11 mouse cellular contexts compared by ENCODE assay signal in the genomic region with DNA sequence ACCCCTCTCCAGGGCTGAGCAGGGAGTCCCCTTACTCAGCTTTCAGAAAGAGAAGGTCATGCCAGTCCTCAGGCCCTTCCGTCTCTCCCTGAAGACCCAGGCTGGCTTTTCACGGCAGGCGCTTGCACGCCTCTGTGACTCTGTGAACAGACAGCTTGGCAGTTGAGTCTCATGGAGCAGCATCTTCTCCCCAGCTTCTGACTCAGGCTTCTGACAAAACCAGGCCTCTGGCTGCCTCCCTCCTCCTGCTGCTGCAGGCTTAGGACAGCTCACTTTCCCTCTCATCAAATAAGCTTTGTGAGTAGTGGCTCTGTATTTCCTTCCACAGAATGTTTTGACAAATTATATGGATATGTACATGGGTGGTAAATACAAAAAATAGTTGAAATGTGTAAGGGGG.
DNase-seq lines count a peak whose midpoint lies in the region; ATAC-seq and TF ChIP-seq lines count a peak whose summit lies in the region.
"Had no signal": no experiment of that assay in that cellular context is flagged by ENCODE, and none has a peak within 500 bp of the region (broad histone marks: within the 10 kb centered on the region; RNA-seq: fewer than 3 reads in every experiment).

No protein-coding gene starts in this region.

- H3K4me1 ChIP-seq in forebrain, embryonic 10.5 days: peaks cover 40% of the 10 kb centered on the region
- no peaks in the 10 kb centered on the region for H3K4me1 ChIP-seq in forebrain, postnatal 0 days (ENCODE audit: insufficient read depth)
- H3K4me1 ChIP-seq in limb, embryonic 13.5 days: peaks cover 36% of the 10 kb centered on the region
- no peaks in the 10 kb centered on the region for H3K4me1 ChIP-seq in cerebellum, adult 2 months (ENCODE audit: control insufficient read depth, insufficient read depth, low read length)
- H3K4me1 ChIP-seq: heart, embryonic 12.5 days had no signal

- H3K4me2 ChIP-seq in forebrain, postnatal 0 days (ENCODE audit: low read depth): no peak overlapping the region
- H3K4me2 ChIP-seq in limb, embryonic 13.5 days (replicated peaks): no peak overlapping the region
- H3K4me2 ChIP-seq: heart, embryonic 12.5 days had no signal

- no peak overlapping the region for H3K4me3 ChIP-seq in forebrain, embryonic 10.5 days
- no peak overlapping the region for H3K4me3 ChIP-seq in forebrain, postnatal 0 days (ENCODE audit: low read depth, low read length)
- no peak overlapping the region for H3K4me3 ChIP-seq in layer of hippocampus, adult 2 months
- no peak overlapping the region for H3K4me3 ChIP-seq in limb, embryonic 13.5 days
- H3K4me3 ChIP-seq in cerebellum, adult 2 months (replicated peaks; ENCODE audit: insufficient read depth, low read depth, low read length): no peak overlapping the region
- H3K4me3 ChIP-seq: heart, embryonic 12.5 days had no signal

- no peaks in the 10 kb centered on the region for H3K9me3 ChIP-seq in forebrain, embryonic 10.5 days
- H3K9me3 ChIP-seq in forebrain, postnatal 0 days (ENCODE audit: low read length): no peaks in the 10 kb centered on the region
- H3K9me3 ChIP-seq in limb, embryonic 13.5 days: no peaks in the 10 kb centered on the region
- H3K9me3 ChIP-seq: G1E; heart, embryonic 12.5 days had no signal

- peak overlapping the region; percentile 77 for H3K27ac ChIP-seq in forebrain, embryonic 10.5 days
- H3K27ac ChIP-seq in forebrain, postnatal 0 days (ENCODE audit: low read depth, low read length): no peak overlapping the region
- peak overlapping the region; percentile 85 for H3K27ac ChIP-seq in layer of hippocampus, adult 2 months
- H3K27ac ChIP-seq in limb, embryonic 13.5 days: peak overlapping the region; percentile 66
- no peak overlapping the region for H3K27ac ChIP-seq in cerebellum, adult 2 months (ENCODE audit: insufficient read depth, low read length)

- WGBS in forebrain, embryonic 10.5 days: 69% methylated on average over 4 of the region's 4 CpGs
- WGBS in forebrain, postnatal 0 days: 57% methylated on average over 4 of the region's 4 CpGs
- 81% methylated on average over 4 of the region's 4 CpGs for WGBS in limb, embryonic 13.5 days
- WGBS in cerebellum, adult 2 months: 50% methylated on average over 4 of the region's 4 CpGs

- TF ChIP-seq POLR2A in cerebellum, adult 2 months (IDR thresholded peaks at IDR 0.05; ENCODE audit: borderline replicate concordance, insufficient read depth, low read length): no peak

- no peak for TF ChIP-seq CTCF in forebrain, postnatal 0 days (IDR thresholded peaks at IDR 0.05; ENCODE audit: low read depth)
- no peak for TF ChIP-seq CTCF in layer of hippocampus, adult 2 months (conservative IDR thresholded peaks at IDR 0.05)
- TF ChIP-seq CTCF in cerebellum, adult 2 months (IDR thresholded peaks at IDR 0.05; ENCODE audit: borderline replicate concordance, insufficient read depth, low read depth, low read length): no peak

- no peak for DNase-seq in forebrain, embryonic 10.5 days (ENCODE audit: extremely low spot score, low spot score)
- DNase-seq in forebrain, postnatal 0 days: no peak
- DNase-seq in layer of hippocampus, adult 2 months (ENCODE audit: low spot score in 2 of 2): no peak
- DNase-seq in layer of hippocampus, adult 9-10 months (ENCODE audit: low spot score): no peak
- DNase-seq in NIH3T3 (ENCODE audit: low read depth): peak; percentile 39
- DNase-seq in testis, postnatal 10 days (ENCODE audit: low spot score): no peak
- no peak for DNase-seq in cerebellum, adult 2 months
- DNase-seq: right cerebral cortex, postnatal 25 days had no signal

- H3K27me3 ChIP-seq in forebrain, embryonic 10.5 days (ENCODE audit: poor library complexity, severe bottlenecking): no peaks in the 10 kb centered on the region
- H3K27me3 ChIP-seq in forebrain, postnatal 0 days (ENCODE audit: insufficient read depth, low read length): no peaks in the 10 kb centered on the region
- no peaks in the 10 kb centered on the region for H3K27me3 ChIP-seq in limb, embryonic 13.5 days
- no peaks in the 10 kb centered on the region for H3K27me3 ChIP-seq in cerebellum, adult 2 months (ENCODE audit: control insufficient read depth, insufficient read depth, low read length)
- H3K27me3 ChIP-seq: heart, embryonic 12.5 days had no signal

- H3K36me3 ChIP-seq in forebrain, embryonic 10.5 days (replicated peaks): peaks cover 45% of the 10 kb centered on the region
- H3K36me3 ChIP-seq in forebrain, postnatal 0 days (ENCODE audit: insufficient read depth): peaks cover 17% of the 10 kb centered on the region
- peaks cover 44% of the 10 kb centered on the region for H3K36me3 ChIP-seq in limb, embryonic 13.5 days

- ATAC-seq in forebrain, postnatal 0 days: no peak
- ATAC-seq in limb, embryonic 13.5 days (ENCODE audit: low FRiP score, low read depth): no peak

- H3K9ac ChIP-seq in forebrain, postnatal 0 days: no peak overlapping the region
- peak overlapping the region; percentile 26; the same call in 1 of the 2 replicates for H3K9ac ChIP-seq in limb, embryonic 13.5 days
- H3K9ac ChIP-seq: heart, embryonic 12.5 days had no signal

Comparison
In these comparisons a context has a peak if more than half of its experiments do, and no peak if none do; other contexts are left out.
1. H3K27ac ChIP-seq: peak in forebrain, embryonic 10.5 days (single experiment), layer of hippocampus, adult 2 months (single experiment) and limb, embryonic 13.5 days (single experiment); none in forebrain, postnatal 0 days (single experiment) and cerebellum, adult 2 months (single experiment).